Mouse (Mus musculus): ENCODE measurements around the gene Sds.

GRCm38 (mm10) chr5:120437986-120438385 is 38.3 kb upstream of the Sds start:
- TF ChIP-seq CTCF (conservative IDR thresholded peaks at IDR 0.05; ENCODE audit: low read length): no peak
- no peak for TF ChIP-seq POU5F1 (IDR thresholded peaks at IDR 0.05; ENCODE audit: borderline replicate concordance, low read length)

Measured in E14TG2a.4 (cell line).